Mouse (Mus musculus): ENCODE results near the gene Lamb3.

- TF ChIP-seq CTCF (conservative IDR thresholded peaks at IDR 0.05; ENCODE audit: insufficient read depth, insufficient read length, low read depth, low read length) (no peak), POLR2A (IDR thresholded peaks at IDR 0.05; ENCODE audit: low read depth, low read length) (no peak)
These were observed 86.4 kb downstream of the Lamb3 start for GRCm38 (mm10) chr1:193293926-193294325.
